Mouse (Mus musculus): ENCODE data around the gene Foxd4. TPM values are rescaled to one million over a fixed set of nuclear protein-coding genes. Genes with fewer than 3 reads are reported as not detected.
A peak's percentile ranks its signal among the peaks of the same experiment; 100 is the strongest.
"Not testable (repeated sequence)": the region's sequence is repeated elsewhere in the genome, so short reads cannot be mapped to it uniquely, and the experiment has no call there.

The Foxd4 gene
- polyA plus RNA-seq, 1 experiment from 2014 or later = not detected

- H3K9ac ChIP-seq (ENCODE audit: low read length) = no peak overlapping the region
- WGBS = 37% methylated on average over 4 of the region's 4 CpGs
- H3K27ac ChIP-seq (ENCODE audit: low read length) = no peak overlapping the region
- H3K4me3 ChIP-seq (ENCODE audit: low read length) = no peak overlapping the region
- no peaks in the 10 kb centered on the region for H3K36me3 ChIP-seq (ENCODE audit: control insufficient read depth, insufficient read depth, low read length)
- 0 out of 2 replicates have a peak, but pooled peaks cover 2% of the 10 kb centered on the region for H3K4me1 ChIP-seq (replicated peaks; ENCODE audit: control insufficient read depth, insufficient read depth, low read length)
- peaks cover 3% of the 10 kb centered on the region for H3K27me3 ChIP-seq (ENCODE audit: control insufficient read depth, insufficient read depth, low read depth, low read length)
- no peak overlapping the region for H3K4me2 ChIP-seq (ENCODE audit: low read depth, low read length)
- H3K9me3 ChIP-seq (ENCODE audit: control insufficient read depth, low read length) = no peaks in the 10 kb centered on the region
- ATAC-seq (ENCODE audit: low read depth) = peak; percentile 81
These were observed 19.8 kb downstream of the Foxd4 start for GRCm38 (mm10) chr19:24881237-24881636.

- H3K9me3 ChIP-seq (ENCODE audit: control insufficient read depth, low read length); H3K4me1 ChIP-seq (replicated peaks; ENCODE audit: control insufficient read depth, insufficient read depth, low read length); H3K27me3 ChIP-seq (ENCODE audit: control insufficient read depth, insufficient read depth, low read depth, low read length); H3K9ac ChIP-seq (ENCODE audit: low read length); H3K4me3 ChIP-seq (ENCODE audit: low read length); H3K27ac ChIP-seq (ENCODE audit: low read length); ATAC-seq (ENCODE audit: low read depth); H3K36me3 ChIP-seq (ENCODE audit: control insufficient read depth, insufficient read depth, low read length); H3K4me2 ChIP-seq (ENCODE audit: low read depth, low read length): not testable (repeated sequence)
- WGBS = 63% methylated on average over 23 of the region's 26 CpGs
These were observed 25.7 kb downstream of the Foxd4 start, which contains the start of gene Gm10053 for GRCm38 (mm10) chr19:24875129-24875870. Gene Gm10053 (plus strand): TSS chr19:24875686.

GRCm38 (mm10) chr19:24873873-24874272, 27.1 kb downstream of the Foxd4 start:
- 15% methylated on average over 2 of the region's 2 CpGs for WGBS
- no peak for ATAC-seq (ENCODE audit: low read depth)
- Histone ChIP-seq H3K27ac (ENCODE audit: low read length) (no peak overlapping the region), H3K4me3 (ENCODE audit: low read length) (no peak overlapping the region), H3K9ac (ENCODE audit: low read length) (no peak overlapping the region), H3K4me1 (replicated peaks; ENCODE audit: control insufficient read depth, insufficient read depth, low read length) (peaks cover 2% of the 10 kb centered on the region; the same call in 1 of the 2 replicates), H3K9me3 (ENCODE audit: control insufficient read depth, low read length) (no peaks in the 10 kb centered on the region), H3K27me3 (ENCODE audit: control insufficient read depth, insufficient read depth, low read depth, low read length) (no peaks in the 10 kb centered on the region; the same call in none of the 2 replicates), H3K36me3 (ENCODE audit: control insufficient read depth, insufficient read depth, low read length) (no peaks in the 10 kb centered on the region), H3K4me2 (ENCODE audit: low read depth, low read length) (no peak overlapping the region)

GRCm38 (mm10) chr19:24871037-24871635, 29.9 kb downstream of the Foxd4 start:
- peak; percentile 67; the same call in 1 of the 2 replicates for ATAC-seq (ENCODE audit: low read depth)
- Histone ChIP-seq H3K27ac (ENCODE audit: low read length) (no peak overlapping the region), H3K4me3 (ENCODE audit: low read length) (peak overlapping the region; percentile 49), H3K9ac (ENCODE audit: low read length) (peak overlapping the region; percentile 56), H3K4me2 (ENCODE audit: low read depth, low read length) (peak overlapping the region; percentile 70), H3K4me1 (replicated peaks; ENCODE audit: control insufficient read depth, insufficient read depth, low read length) (peaks cover 2% of the 10 kb centered on the region; the same call in 1 of the 2 replicates), H3K9me3 (ENCODE audit: control insufficient read depth, low read length) (no peaks in the 10 kb centered on the region), H3K27me3 (ENCODE audit: control insufficient read depth, insufficient read depth, low read depth, low read length) (no peaks in the 10 kb centered on the region; the same call in none of the 2 replicates), H3K36me3 (ENCODE audit: control insufficient read depth, insufficient read depth, low read length) (no peaks in the 10 kb centered on the region)
- WGBS = 10% methylated on average over 18 of the region's 18 CpGs

DNA sequence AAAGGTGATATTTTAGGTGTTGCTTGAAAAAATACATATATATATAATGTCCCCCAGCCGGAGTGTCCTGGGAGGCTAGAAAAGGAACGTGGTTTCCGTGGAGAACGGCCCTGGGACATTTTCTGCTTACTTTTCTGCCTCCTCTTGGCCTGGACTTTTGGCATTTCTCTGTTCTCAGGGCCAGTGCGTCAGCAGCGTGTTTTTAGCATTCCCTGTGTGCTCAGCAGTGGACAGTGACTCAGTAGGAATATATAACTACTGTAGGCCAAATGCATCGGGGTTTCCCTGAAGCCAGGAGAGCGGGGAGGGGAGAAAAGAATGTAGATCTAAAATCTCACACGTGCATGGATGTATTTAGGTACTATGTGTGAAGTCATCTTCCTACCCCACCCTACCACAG, 35.6 kb downstream of the Foxd4 start:
- 74% methylated on average over 9 of the region's 9 CpGs for WGBS
- ATAC-seq (ENCODE audit: low read depth) = no peak
- H3K27me3 ChIP-seq (ENCODE audit: control insufficient read depth, insufficient read depth, low read depth, low read length) = peaks cover 3% of the 10 kb centered on the region; the same call in 1 of the 2 replicates

DNA sequence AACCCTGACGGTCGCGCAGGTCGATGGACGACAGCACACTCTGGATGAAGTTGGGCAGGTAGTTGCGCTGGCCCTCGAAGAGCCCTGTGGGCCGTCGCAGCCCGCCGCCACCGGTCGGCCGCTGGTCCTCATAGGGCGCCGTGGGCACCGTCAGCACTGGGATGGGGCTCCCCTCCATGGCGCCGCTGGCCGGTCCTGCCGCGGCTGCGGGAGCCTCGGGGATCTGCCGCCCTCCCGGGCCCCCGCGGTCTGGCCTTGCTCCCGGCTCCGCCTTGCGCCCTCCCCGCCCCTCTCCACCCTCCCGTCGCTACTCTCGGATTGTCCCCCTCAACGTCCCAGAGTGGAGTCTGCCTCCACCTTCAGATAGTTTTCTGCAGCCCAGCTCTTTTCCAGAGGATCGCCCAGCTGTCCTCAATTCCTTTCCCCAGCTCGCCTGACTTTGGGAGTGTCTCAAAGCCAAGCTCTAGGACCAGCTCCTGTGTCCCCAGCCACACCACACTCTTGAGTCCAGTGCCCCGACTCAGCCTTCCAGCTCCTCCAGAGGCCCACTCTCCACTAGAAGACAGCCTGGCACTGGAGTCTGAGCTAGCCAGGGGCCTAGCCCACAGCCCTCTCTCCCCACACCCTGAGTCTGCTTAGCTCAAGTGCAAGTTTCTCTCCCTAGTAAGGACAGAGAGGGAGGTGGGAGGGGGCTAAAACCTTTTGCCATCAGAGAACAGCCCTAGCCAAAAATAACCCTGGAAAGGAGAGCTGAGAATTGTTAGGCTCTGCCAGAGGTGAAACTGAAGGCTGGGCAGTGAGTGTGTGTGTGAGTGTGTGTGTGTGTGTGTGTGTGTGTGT, 39.2 kb downstream of the Foxd4 start, which contains the start of gene Pgm5:
Gene Pgm5, minus strand, starts transcription at position 244 of the 840 bp plus-strand sequence.
- H3K4me1 ChIP-seq (replicated peaks; ENCODE audit: control insufficient read depth, insufficient read depth, low read length) = peaks cover 7% of the 10 kb centered on the region; the same call in 1 of the 2 replicates
- H3K27me3 ChIP-seq (ENCODE audit: control insufficient read depth, insufficient read depth, low read depth, low read length) = peaks cover 3% of the 10 kb centered on the region; the same call in 1 of the 2 replicates
- H3K4me3 ChIP-seq (ENCODE audit: low read length) = peak within 1 kb of the TSS; percentile 62
- H3K9me3 ChIP-seq (ENCODE audit: control insufficient read depth, low read length) = no peaks in the 10 kb centered on the region
- no peaks in the 10 kb centered on the region for H3K36me3 ChIP-seq (ENCODE audit: control insufficient read depth, insufficient read depth, low read length)
- peak within 1 kb of the TSS; percentile 90 for H3K4me2 ChIP-seq (ENCODE audit: low read depth, low read length)
- WGBS = under 1% methylated on average over 24 of the region's 39 CpGs
- peak within 1 kb of the TSS; percentile 69 for H3K9ac ChIP-seq (ENCODE audit: low read length)
- H3K27ac ChIP-seq (ENCODE audit: low read length) = peak within 1 kb of the TSS; percentile 43; the same call in 1 of the 2 replicates
- ATAC-seq (ENCODE audit: low read depth) = peak; percentile 90

More for the DNA sequence above, 35.6 kb downstream of the Foxd4 start:
- no peaks in the 10 kb centered on the region for H3K9me3 ChIP-seq (ENCODE audit: control insufficient read depth, low read length)
- H3K4me2 ChIP-seq (ENCODE audit: low read depth, low read length) = no peak overlapping the region
- H3K4me1 ChIP-seq (replicated peaks; ENCODE audit: control insufficient read depth, insufficient read depth, low read length) = peaks cover 7% of the 10 kb centered on the region; the same call in 1 of the 2 replicates
- H3K27ac ChIP-seq (ENCODE audit: low read length) = no peak overlapping the region
- no peak overlapping the region for H3K9ac ChIP-seq (ENCODE audit: low read length)
- H3K36me3 ChIP-seq (ENCODE audit: control insufficient read depth, insufficient read depth, low read length) = no peaks in the 10 kb centered on the region
- H3K4me3 ChIP-seq (ENCODE audit: low read length) = no peak overlapping the region

GRCm38 (mm10) chr19:24861276-24861611, 39.8 kb downstream of the Foxd4 start:
- no peaks in the 10 kb centered on the region for H3K9me3 ChIP-seq (ENCODE audit: control insufficient read depth, low read length)
- H3K4me2 ChIP-seq (ENCODE audit: low read depth, low read length) = peak overlapping the region; percentile 90
- no peaks in the 10 kb centered on the region for H3K36me3 ChIP-seq (ENCODE audit: control insufficient read depth, insufficient read depth, low read length)
- peak; percentile 44 for ATAC-seq (ENCODE audit: low read depth)
- H3K9ac ChIP-seq (ENCODE audit: low read length) = peak overlapping the region; percentile 69
- peaks cover 3% of the 10 kb centered on the region; the same call in 1 of the 2 replicates for H3K27me3 ChIP-seq (ENCODE audit: control insufficient read depth, insufficient read depth, low read depth, low read length)
- H3K27ac ChIP-seq (ENCODE audit: low read length) = no peak overlapping the region
- H3K4me3 ChIP-seq (ENCODE audit: low read length) = peak overlapping the region; percentile 62
- 20% methylated on average over 12 of the region's 13 CpGs for WGBS
- peaks cover 7% of the 10 kb centered on the region; the same call in 1 of the 2 replicates for H3K4me1 ChIP-seq (replicated peaks; ENCODE audit: control insufficient read depth, insufficient read depth, low read length)

- H3K4me3 ChIP-seq (ENCODE audit: low read length) = peak overlapping the region; percentile 29
- peak; percentile 78 for ATAC-seq (ENCODE audit: low read depth)
- WGBS = 44% methylated on average over 21 of the region's 21 CpGs
- H3K4me2 ChIP-seq (ENCODE audit: low read depth, low read length) = peak overlapping the region; percentile 57
- H3K4me1 ChIP-seq (replicated peaks; ENCODE audit: control insufficient read depth, insufficient read depth, low read length) = peaks cover 17% of the 10 kb centered on the region
- peak overlapping the region; percentile 20; the same call in 1 of the 2 replicates for H3K9ac ChIP-seq (ENCODE audit: low read length)
- H3K27ac ChIP-seq (ENCODE audit: low read length) = peak overlapping the region; percentile 63
- no peaks in the 10 kb centered on the region for H3K27me3 ChIP-seq (ENCODE audit: control insufficient read depth, insufficient read depth, low read depth, low read length)
- no peaks in the 10 kb centered on the region for H3K36me3 ChIP-seq (ENCODE audit: control insufficient read depth, insufficient read depth, low read length)
- H3K9me3 ChIP-seq (ENCODE audit: control insufficient read depth, low read length) = no peaks in the 10 kb centered on the region
These were observed 49.3 kb downstream of the Foxd4 start for GRCm38 (mm10) chr19:24851456-24852315.

Measured in lung, embryonic 16.5 days (tissue).